Mouse (Mus musculus) embryonic facial prominence, embryonic 13.5 days (tissue): ENCODE results near the gene Lipt1. TPM values are rescaled to one million over a fixed set of nuclear protein-coding genes. Genes with fewer than 3 reads are reported as not detected.

Experiments used
- ATAC-seq: fragments of 200-750 bp; cut with Nextera tagmentation; 2 replicates; pipeline ENCODE4 v1.8.0; 2017; ENCODE audit warnings: low read depth; ENCODE audit not compliant: insufficient number of reproducible peaks, insufficient read depth, low FRiP score, low TSS enrichment
- H3K27ac ChIP-seq: fragments of 300-500 bp; sonication (generic); 2 replicates; pipeline ENCODE4 v1.5.1; 2015; ENCODE audit warnings: moderate library complexity, mild to moderate bottlenecking, inconsistent platforms
- H3K27me3 ChIP-seq: fragments of 300-500 bp; sonication (generic); 2 replicates; pipeline ENCODE4 v1.6.1; 2015; ENCODE audit warnings: mild to moderate bottlenecking, inconsistent platforms
- H3K36me3 ChIP-seq: fragments of 300-500 bp; sonication (generic); 2 replicates; pipeline ENCODE4 v1.6.1; 2015; ENCODE audit warnings: mild to moderate bottlenecking, inconsistent platforms
- H3K4me1 ChIP-seq: fragments of 300-500 bp; sonication (generic); 2 replicates; pipeline ENCODE4 v1.6.1; 2015; ENCODE audit warnings: inconsistent platforms
- H3K4me2 ChIP-seq: fragments of 300-500 bp; sonication (generic); 2 replicates; pipeline ENCODE4 v1.6.1; 2015; ENCODE audit warnings: moderate library complexity, mild to moderate bottlenecking, inconsistent platforms
- H3K4me3 ChIP-seq: fragments of 300-500 bp; sonication (generic); 2 replicates; pipeline ENCODE4 v1.5.1; 2015; ENCODE audit warnings: mild to moderate bottlenecking, inconsistent platforms
- H3K9ac ChIP-seq: fragments of 300-500 bp; sonication (generic); 2 replicates; pipeline ENCODE4 v1.6.1; 2015; ENCODE audit warnings: mild to moderate bottlenecking, inconsistent platforms
- H3K9me3 ChIP-seq: fragments of 300-500 bp; sonication (generic); 2 replicates; pipeline ENCODE4 v1.6.1; 2016; ENCODE audit warnings: inconsistent platforms
- WGBS: fragments of 180-500 bp; shearing (Covaris S2); methylation state at CpG from one replicate; pipeline ENCODE4 v1.1.7; 2015; ENCODE audit warnings: mixed read lengths; 5-methylcytosine and 5-hydroxymethylcytosine counted together
- polyA plus RNA-seq: library from polyadenylated mRNA; unstranded; fragments of >200 nt; fragmentation: Nextera tagmentation; extraction: Ambion mirVana; gene quantifications from 2 replicates; pipeline ENCODE4 v1.2.1, GENCODE M21; 2015

The Lipt1 gene
- polyA plus RNA-seq, 1 experiment from 2014 or later, result 8.3 TPM

DNA sequence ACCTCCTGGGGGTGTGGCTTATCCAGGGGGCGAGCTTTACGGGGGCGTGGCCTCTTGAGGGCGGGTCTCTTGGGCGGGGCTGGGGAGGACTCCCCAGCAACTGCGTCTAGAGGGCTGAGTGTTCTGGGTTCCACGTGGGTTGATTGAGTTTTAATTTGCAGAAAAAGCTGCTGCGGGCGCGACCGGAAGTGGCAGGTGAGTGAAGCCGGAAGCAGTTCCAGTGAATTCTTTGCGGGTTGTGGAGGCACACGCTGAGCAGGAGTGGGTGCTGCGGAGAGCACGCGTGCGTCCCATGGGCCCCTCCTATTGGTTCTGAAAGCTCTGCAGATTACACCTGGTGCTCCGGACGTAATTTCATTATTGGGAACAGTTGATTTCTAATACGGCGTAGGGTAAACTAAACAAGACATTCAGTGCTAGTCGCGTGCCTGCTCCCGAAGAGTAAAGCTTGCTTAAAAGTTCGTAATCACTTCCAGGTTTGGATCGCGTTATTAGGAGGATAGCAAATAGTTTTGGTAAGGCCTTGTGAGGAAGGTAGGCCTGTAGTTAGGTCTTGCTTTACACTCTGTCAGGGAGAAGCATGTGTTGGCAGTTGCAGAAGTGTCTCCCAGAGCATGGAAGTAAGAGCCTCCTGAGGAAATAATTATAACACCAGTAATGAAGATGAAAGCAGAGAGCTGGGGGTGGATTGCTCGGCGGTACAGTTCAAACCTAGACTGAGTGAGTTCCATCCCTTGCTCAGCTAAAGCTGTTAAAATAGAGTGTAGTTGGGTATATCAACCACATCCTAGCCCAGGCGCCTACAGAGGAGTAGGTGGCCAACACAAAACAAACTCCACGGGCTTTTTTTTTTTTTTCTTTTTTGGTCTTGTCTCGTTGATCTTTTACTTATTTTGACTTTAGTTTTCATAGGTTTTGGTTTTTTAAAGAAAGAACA is 861 bp downstream of the Lipt1 start:
- H3K4me1 ChIP-seq, result peaks cover 10% of the 10 kb centered on the region; the same call in 1 of the 2 replicates
- no peaks in the 10 kb centered on the region for H3K9me3 ChIP-seq
- peaks cover 7% of the 10 kb centered on the region for H3K27me3 ChIP-seq
- peak overlapping the region; percentile 69 for H3K9ac ChIP-seq
- 6% methylated on average over 33 of the region's 33 CpGs for WGBS
- H3K4me2 ChIP-seq, result peak overlapping the region; percentile 73
- peak overlapping the region; percentile 57 for H3K4me3 ChIP-seq
- H3K36me3 ChIP-seq, result peaks cover 28% of the 10 kb centered on the region
- H3K27ac ChIP-seq, result peak overlapping the region; percentile 82
- peak; percentile 77 for ATAC-seq

GRCm38 (mm10) chr1:37873157-37873556 is 1.6 kb downstream of the Lipt1 start:
- Histone ChIP-seq H3K4me1 (peaks cover 10% of the 10 kb centered on the region; the same call in 1 of the 2 replicates), H3K4me2 (peak overlapping the region; percentile 73), H3K27ac (no peak overlapping the region), H3K9ac (no peak overlapping the region), H3K36me3 (peaks cover 35% of the 10 kb centered on the region), H3K9me3 (no peaks in the 10 kb centered on the region), H3K27me3 (peaks cover 7% of the 10 kb centered on the region), H3K4me3 (0 out of 2 replicates have a peak overlapping the region, but pooled peaks have one; percentile 57)
- 91% methylated on average over 4 of the region's 4 CpGs for WGBS
- ATAC-seq, result no peak

DNA sequence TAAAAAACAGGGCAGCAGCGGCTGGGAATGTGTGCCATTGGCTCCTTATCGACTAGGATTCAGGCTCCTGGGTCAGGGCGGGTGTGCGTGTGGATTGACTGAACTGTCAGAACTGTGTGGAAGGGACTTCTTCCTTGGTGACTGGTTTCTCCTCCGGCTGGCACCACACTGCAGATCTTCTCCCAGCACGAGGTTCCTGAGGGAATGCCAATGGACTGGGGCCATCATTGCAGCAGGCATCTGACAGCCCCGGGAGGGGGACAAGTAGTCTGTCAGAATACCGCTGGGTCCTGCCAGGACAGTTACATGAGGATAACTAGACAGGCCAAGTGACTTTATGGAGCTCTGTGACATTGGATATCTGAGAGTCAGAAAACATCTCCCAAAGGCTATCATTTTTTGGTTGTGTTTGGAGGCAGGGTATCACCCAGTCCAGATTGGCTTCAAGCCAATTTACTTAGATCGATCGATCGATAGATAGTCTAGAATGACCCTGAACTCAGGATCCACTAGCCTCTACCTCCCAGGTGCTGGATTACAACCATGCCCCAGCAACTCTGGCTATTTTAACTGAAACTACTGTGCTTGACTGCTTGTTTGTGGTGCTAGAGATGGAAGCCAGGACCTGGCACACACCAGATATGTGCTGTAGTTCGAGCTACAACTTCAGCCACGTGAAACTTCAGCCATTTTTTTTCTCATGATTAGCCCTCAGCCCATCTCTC is 6.4 kb downstream of the Lipt1 start:
- Histone ChIP-seq H3K27me3 (no peaks in the 10 kb centered on the region), H3K36me3 (peaks cover 71% of the 10 kb centered on the region), H3K9me3 (no peaks in the 10 kb centered on the region), H3K4me1 (peaks cover 2% of the 10 kb centered on the region; the same call in 1 of the 2 replicates), H3K4me3 (no peak overlapping the region), H3K27ac (no peak overlapping the region), H3K9ac (no peak overlapping the region), H3K4me2 (no peak overlapping the region)
- ATAC-seq, result no peak
- WGBS, result 94% methylated on average over 13 of the region's 13 CpGs

DNA sequence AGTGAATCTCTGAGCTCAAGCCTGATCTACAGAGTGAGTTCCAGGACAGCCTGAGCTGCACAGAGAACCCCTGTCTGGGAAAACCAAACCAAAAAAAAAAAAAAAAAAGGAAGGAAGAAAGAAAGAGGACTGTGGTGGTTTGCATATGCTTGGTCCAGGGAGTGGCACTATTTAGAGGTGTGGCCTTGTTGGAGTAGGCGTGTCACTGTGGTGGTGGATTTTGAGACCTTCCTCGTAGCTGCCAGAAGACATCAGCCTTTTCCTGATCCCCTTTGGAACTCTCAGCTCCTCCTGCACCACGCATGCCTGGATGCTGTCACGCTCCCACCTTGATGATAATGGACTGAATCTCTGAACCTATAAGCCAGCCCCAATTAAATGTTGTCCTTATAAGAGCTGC is 11.9 kb downstream of the Lipt1 start:
- 80% methylated on average over 4 of the region's 4 CpGs for WGBS
- Histone ChIP-seq H3K36me3 (peaks cover 54% of the 10 kb centered on the region), H3K4me1 (no peaks in the 10 kb centered on the region)

DNA sequence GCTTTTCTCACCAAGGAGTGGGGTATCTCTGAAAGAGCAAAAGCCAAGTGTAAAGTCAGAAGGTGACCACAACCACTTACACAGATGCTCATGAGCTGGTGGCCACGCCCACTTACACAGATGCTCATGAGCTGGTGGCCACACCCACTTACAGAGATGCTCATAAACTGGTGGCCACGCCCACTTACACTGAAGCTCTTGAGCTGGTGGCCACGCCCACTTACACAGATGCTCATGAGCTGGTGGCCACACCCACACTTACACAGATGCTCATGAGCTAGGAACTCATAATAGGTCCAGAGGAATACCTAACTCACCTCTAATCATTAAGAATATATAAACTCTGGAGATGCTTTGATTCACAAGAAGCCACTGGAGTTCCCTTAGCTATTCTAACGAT is 12.9 kb downstream of the Lipt1 start:
- H3K4me1 ChIP-seq, result peaks cover 5% of the 10 kb centered on the region
- no peak overlapping the region for H3K4me2 ChIP-seq
- H3K4me3 ChIP-seq, result no peak overlapping the region
- no peaks in the 10 kb centered on the region for H3K9me3 ChIP-seq
- H3K36me3 ChIP-seq, result peaks cover 44% of the 10 kb centered on the region
- H3K9ac ChIP-seq, result no peak overlapping the region
- 73% methylated on average over 4 of the region's 4 CpGs for WGBS
- H3K27ac ChIP-seq, result no peak overlapping the region
- no peak for ATAC-seq
- no peaks in the 10 kb centered on the region for H3K27me3 ChIP-seq

More for the DNA sequence above, 11.9 kb downstream of the Lipt1 start:
- Histone ChIP-seq H3K27ac (no peak overlapping the region), H3K4me2 (no peak overlapping the region), H3K27me3 (no peaks in the 10 kb centered on the region), H3K4me3 (no peak overlapping the region), H3K9ac (no peak overlapping the region), H3K9me3 (no peaks in the 10 kb centered on the region)
- ATAC-seq, result no peak

DNA sequence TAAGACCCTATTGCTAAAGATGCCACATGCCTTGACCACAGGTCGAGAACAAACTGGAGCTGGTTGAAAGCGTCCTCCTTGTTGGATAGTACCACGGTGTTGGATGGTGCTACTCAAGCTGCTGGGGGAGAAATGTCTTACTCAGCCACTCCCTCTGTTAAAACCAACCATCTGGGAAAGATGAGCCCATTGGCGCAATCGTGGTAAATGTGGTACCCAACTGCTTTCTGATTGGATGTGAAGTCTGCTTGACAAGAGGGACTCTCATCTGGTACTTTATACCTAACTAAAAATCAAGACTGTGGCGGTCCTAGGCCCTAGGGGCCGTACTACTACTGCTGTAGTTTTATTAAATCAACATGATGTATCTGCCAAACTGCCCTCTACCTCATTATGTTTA is 17.7 kb downstream of the Lipt1 start:
- Histone ChIP-seq H3K36me3 (peaks cover 16% of the 10 kb centered on the region), H3K9ac (peak overlapping the region; percentile 81), H3K27ac (no peak overlapping the region), H3K27me3 (no peaks in the 10 kb centered on the region), H3K9me3 (no peaks in the 10 kb centered on the region), H3K4me2 (peak overlapping the region; percentile 84), H3K4me3 (peak overlapping the region; percentile 80), H3K4me1 (peaks cover 20% of the 10 kb centered on the region)
- ATAC-seq, result no peak
- 75% methylated on average over 7 of the region's 7 CpGs for WGBS

GRCm38 (mm10) chr1:37890025-37890652 is 18.6 kb downstream of the Lipt1 start, which contains the start of the genes Mitd1 and Mrpl30:
Mitd1 (minus strand) TSS chr1:37890411.
Mrpl30 (plus strand) TSS chr1:37890477.
- no peaks in the 10 kb centered on the region for H3K27me3 ChIP-seq
- H3K9me3 ChIP-seq, result no peaks in the 10 kb centered on the region
- peaks cover 20% of the 10 kb centered on the region for H3K4me1 ChIP-seq
- WGBS, result under 1% methylated on average over 41 of the region's 41 CpGs
- ATAC-seq, result peak; percentile 75
- peak within 1 kb of the TSS; percentile 80 for H3K4me3 ChIP-seq
- peak within 1 kb of the TSS; percentile 84 for H3K4me2 ChIP-seq
- peak within 1 kb of the TSS; percentile 75 for H3K27ac ChIP-seq
- peaks cover 17% of the 10 kb centered on the region for H3K36me3 ChIP-seq
- H3K9ac ChIP-seq, result peak within 1 kb of the TSS; percentile 81

DNA sequence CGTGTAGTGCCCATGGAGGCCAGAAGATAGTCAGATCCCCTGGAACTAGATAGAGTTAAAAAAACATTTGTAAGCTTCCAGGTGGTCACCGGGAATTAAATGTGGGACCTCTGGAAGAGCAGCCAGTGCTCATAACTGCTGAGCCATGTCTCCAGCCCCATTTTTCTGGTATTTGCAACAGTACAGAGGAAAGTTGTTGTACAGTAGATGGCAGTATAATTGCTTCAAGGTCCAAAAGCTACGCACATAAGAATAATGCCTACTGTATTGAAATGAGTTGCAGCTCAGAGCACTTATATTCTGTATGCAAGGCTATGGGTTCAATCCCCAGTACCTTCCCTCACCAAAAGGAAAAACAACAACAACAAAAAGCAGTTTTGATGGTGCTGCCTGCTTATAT is 19.9 kb downstream of the Lipt1 start:
- Histone ChIP-seq H3K27me3 (no peaks in the 10 kb centered on the region), H3K4me1 (peaks cover 20% of the 10 kb centered on the region), H3K36me3 (peaks cover 28% of the 10 kb centered on the region), H3K4me3 (peak overlapping the region; percentile 80), H3K9ac (no peak overlapping the region), H3K4me2 (peak overlapping the region; percentile 84), H3K27ac (no peak overlapping the region), H3K9me3 (no peaks in the 10 kb centered on the region)
- ATAC-seq, result no peak
- WGBS, result 64% methylated on average over 3 of the region's 3 CpGs

GRCm38 (mm10) chr1:37894606-37895005 is 23.1 kb downstream of the Lipt1 start:
- Histone ChIP-seq H3K27me3 (no peaks in the 10 kb centered on the region), H3K4me3 (no peak overlapping the region), H3K9me3 (no peaks in the 10 kb centered on the region), H3K4me2 (no peak overlapping the region), H3K4me1 (peaks cover 14% of the 10 kb centered on the region), H3K9ac (no peak overlapping the region), H3K27ac (no peak overlapping the region), H3K36me3 (peaks cover 56% of the 10 kb centered on the region)
- ATAC-seq, result no peak

GRCm38 (mm10) chr1:37899816-37900215 is 28.3 kb downstream of the Lipt1 start:
- no peaks in the 10 kb centered on the region for H3K4me1 ChIP-seq
- no peak for ATAC-seq
- H3K27me3 ChIP-seq, result no peaks in the 10 kb centered on the region
- WGBS, result 72% methylated on average over 4 of the region's 4 CpGs
- no peak overlapping the region for H3K27ac ChIP-seq
- H3K4me3 ChIP-seq, result no peak overlapping the region
- no peak overlapping the region for H3K9ac ChIP-seq
- H3K4me2 ChIP-seq, result no peak overlapping the region
- H3K36me3 ChIP-seq, result peaks cover 54% of the 10 kb centered on the region
- H3K9me3 ChIP-seq, result no peaks in the 10 kb centered on the region

- WGBS, result 66% methylated on average over 6 of the region's 6 CpGs
These were observed 28.8 kb downstream of the Lipt1 start for GRCm38 (mm10) chr1:37900288-37900687.

More at GRCm38 (mm10) chr1:37900288-37900687, 28.8 kb downstream of the Lipt1 start:
- Histone ChIP-seq H3K36me3 (peaks cover 50% of the 10 kb centered on the region), H3K4me2 (no peak overlapping the region), H3K27me3 (no peaks in the 10 kb centered on the region), H3K4me3 (no peak overlapping the region), H3K9ac (no peak overlapping the region), H3K9me3 (no peaks in the 10 kb centered on the region), H3K4me1 (no peaks in the 10 kb centered on the region), H3K27ac (no peak overlapping the region)
- ATAC-seq, result no peak
